29 mouse cellular contexts compared by ENCODE assay signal in genomic region chr14:101469475-101470093, GRCm38 (mm10).
DNase-seq lines count a peak whose midpoint lies in the region; ATAC-seq and TF ChIP-seq lines count a peak whose summit lies in the region.
"Had no signal": no experiment of that assay in that cellular context is flagged by ENCODE, and none has a peak within 500 bp of the region (broad histone marks: within the 10 kb centered on the region; RNA-seq: fewer than 3 reads in every experiment).

No protein-coding gene starts in this region.

- 32% methylated on average over 5 of the region's 5 CpGs for WGBS in limb, embryonic 13.5 days
- 61% methylated on average over 5 of the region's 5 CpGs for WGBS in limb, embryonic 10.5 days
- 51% methylated on average over 5 of the region's 5 CpGs for WGBS in intestine, embryonic 15.5 days
- 45% methylated on average over 5 of the region's 5 CpGs for WGBS in intestine, postnatal 0 days

- no peak for DNase-seq in limb, embryonic 10.5 days (ENCODE audit: low spot score)
- DNase-seq in c-Kit-positive CD71-positive TER-119-positive erythroid progenitor cells, embryonic 14.5 days (ENCODE audit: low spot score) = no peak
- DNase-seq in kidney, adult 18-20 months = no peak
- DNase-seq: adrenal gland, adult 8-10 months; adrenal gland, postnatal 14 days; adrenal gland, postnatal 36 days; B cell, adult 2 months; cerebellum, adult 11 months; cerebellum, adult 18-20 months; cerebellum, adult 8-10 months; cerebellum, adult 9-11 months; cerebellum, postnatal 14 days; cerebellum, postnatal 36 days; embryo, embryonic 11 days had no signal

- H3K27me3 ChIP-seq in limb, embryonic 13.5 days = no peaks in the 10 kb centered on the region
- no peaks in the 10 kb centered on the region for H3K27me3 ChIP-seq in limb, embryonic 10.5 days (ENCODE audit: low read depth, poor library complexity, severe bottlenecking)
- H3K27me3 ChIP-seq in intestine, embryonic 15.5 days (replicated peaks) = no peaks in the 10 kb centered on the region
- H3K27me3 ChIP-seq in intestine, postnatal 0 days (replicated peaks; ENCODE audit: control insufficient read depth, insufficient read depth, low read length) = no peaks in the 10 kb centered on the region
- H3K27me3 ChIP-seq: CH12.LX; embryonic facial prominence, embryonic 13.5 days; embryonic facial prominence, embryonic 15.5 days; forebrain, embryonic 12.5 days; Patski had no signal

- no peaks in the 10 kb centered on the region for H3K9me3 ChIP-seq in limb, embryonic 13.5 days
- H3K9me3 ChIP-seq in limb, embryonic 10.5 days (replicated peaks) = no peaks in the 10 kb centered on the region
- H3K9me3 ChIP-seq in intestine, embryonic 15.5 days = no peaks in the 10 kb centered on the region
- H3K9me3 ChIP-seq in intestine, postnatal 0 days (ENCODE audit: control insufficient read depth) = no peaks in the 10 kb centered on the region
- H3K9me3 ChIP-seq: embryonic facial prominence, embryonic 13.5 days; embryonic facial prominence, embryonic 15.5 days; forebrain, embryonic 10.5 days; forebrain, embryonic 12.5 days had no signal

- H3K36me3 ChIP-seq in limb, embryonic 13.5 days = no peaks in the 10 kb centered on the region; the same call in 1 of the 2 replicates
- no peaks in the 10 kb centered on the region for H3K36me3 ChIP-seq in limb, embryonic 10.5 days
- H3K36me3 ChIP-seq in intestine, embryonic 15.5 days = no peaks in the 10 kb centered on the region
- H3K36me3 ChIP-seq in intestine, postnatal 0 days (ENCODE audit: control insufficient read depth, insufficient read depth) = no peaks in the 10 kb centered on the region
- H3K36me3 ChIP-seq: embryonic facial prominence, embryonic 13.5 days; embryonic facial prominence, embryonic 15.5 days; forebrain, embryonic 10.5 days; forebrain, embryonic 12.5 days; G1E had no signal

- H3K27ac ChIP-seq in limb, embryonic 13.5 days = no peak overlapping the region
- no peak overlapping the region for H3K27ac ChIP-seq in limb, embryonic 10.5 days
- no peak overlapping the region for H3K27ac ChIP-seq in intestine, embryonic 15.5 days
- no peak overlapping the region for H3K27ac ChIP-seq in intestine, postnatal 0 days (ENCODE audit: low read depth, low read length)
- H3K27ac ChIP-seq: embryonic facial prominence, embryonic 13.5 days; embryonic facial prominence, embryonic 15.5 days; forebrain, embryonic 10.5 days; forebrain, embryonic 12.5 days had no signal

- H3K4me1 ChIP-seq in limb, embryonic 13.5 days = peaks cover 14% of the 10 kb centered on the region
- H3K4me1 ChIP-seq in limb, embryonic 10.5 days = peaks cover 10% of the 10 kb centered on the region
- H3K4me1 ChIP-seq in intestine, embryonic 15.5 days (replicated peaks) = no peaks in the 10 kb centered on the region
- H3K4me1 ChIP-seq in intestine, postnatal 0 days (replicated peaks; ENCODE audit: control insufficient read depth, insufficient read depth, low read length) = no peaks in the 10 kb centered on the region
- H3K4me1 ChIP-seq: embryonic facial prominence, embryonic 13.5 days; embryonic facial prominence, embryonic 15.5 days; forebrain, embryonic 10.5 days; forebrain, embryonic 12.5 days had no signal

- no peak overlapping the region for H3K9ac ChIP-seq in limb, embryonic 13.5 days
- no peak overlapping the region for H3K9ac ChIP-seq in intestine, embryonic 15.5 days
- no peak overlapping the region for H3K9ac ChIP-seq in intestine, postnatal 0 days (ENCODE audit: low read depth, low read length)
- H3K9ac ChIP-seq: embryonic facial prominence, embryonic 13.5 days; embryonic facial prominence, embryonic 15.5 days; forebrain, embryonic 12.5 days had no signal

- H3K4me3 ChIP-seq in limb, embryonic 13.5 days = no peak overlapping the region
- no peak overlapping the region for H3K4me3 ChIP-seq in limb, embryonic 10.5 days
- no peak overlapping the region for H3K4me3 ChIP-seq in intestine, embryonic 15.5 days (replicated peaks)
- no peak overlapping the region for H3K4me3 ChIP-seq in intestine, postnatal 0 days (ENCODE audit: low read depth, low read length)
- H3K4me3 ChIP-seq: embryonic facial prominence, embryonic 13.5 days; embryonic facial prominence, embryonic 15.5 days; erythroblast, embryonic 14.5 days; forebrain, embryonic 10.5 days; forebrain, embryonic 12.5 days had no signal

- no peak for TF ChIP-seq CTCF in intestine, postnatal 0 days (IDR thresholded peaks at IDR 0.05; ENCODE audit: low read depth)

- ATAC-seq in limb, embryonic 13.5 days (ENCODE audit: low FRiP score, low read depth) = peak; percentile 36; the same call in 1 of the 2 replicates
- ATAC-seq in inflammation-experienced regulatory T-cells, adult 6 months = peak; percentile 6
- ATAC-seq in intestine, embryonic 15.5 days = peak; percentile 82
- ATAC-seq in intestine, postnatal 0 days = peak; percentile 16; the same call in 1 of the 2 replicates
- ATAC-seq: activated CD4-positive, CD25-positive, alpha-beta regulatory T cell, adult 4 months; CD4-positive, CD25-positive, alpha-beta regulatory T cell, adult 4 months; forebrain, embryonic 14.5 days; Patski had no signal

- no peak overlapping the region for H3K4me2 ChIP-seq in limb, embryonic 13.5 days (replicated peaks)
- H3K4me2 ChIP-seq in intestine, embryonic 15.5 days (replicated peaks) = no peak overlapping the region
- no peak overlapping the region for H3K4me2 ChIP-seq in intestine, postnatal 0 days (replicated peaks; ENCODE audit: low read depth)
- H3K4me2 ChIP-seq: embryonic facial prominence, embryonic 13.5 days; embryonic facial prominence, embryonic 15.5 days; forebrain, embryonic 12.5 days had no signal

Comparison
In these comparisons a context has a peak if more than half of its experiments do, and no peak if none do; other contexts are left out.
1. ATAC-seq: peak in every context shown above with its lines; median percentile 82 in intestine, embryonic 15.5 days; 36 in limb, embryonic 13.5 days; 16 in intestine, postnatal 0 days; 6 in inflammation-experienced regulatory T-cells, adult 6 months.